Mouse (Mus musculus) heart, adult 2 months (tissue): ENCODE results near the gene Myo15.

Experiments used
- CTCF ChIP-seq: fragments of 200-600 bp; IDR thresholded peaks from 2 replicates; pipeline ENCODE4 v1.8.1; 2022; ENCODE audit warnings: antibody characterized with exemption, mild to moderate bottlenecking, moderate library complexity
- EP300 ChIP-seq: fragments of 200-500 bp; IDR thresholded peaks from 2 replicates; pipeline ENCODE4 v1.6.1; 2011; ENCODE audit warnings: low read depth, low read length, control low read depth; ENCODE audit not compliant: insufficient read depth
- POLR2A ChIP-seq: fragments of 200-500 bp; IDR thresholded peaks from 2 replicates; pipeline ENCODE4 v1.6.1; 2011; ENCODE audit warnings: mild to moderate bottlenecking, low read depth, low read length, control low read depth; ENCODE audit not compliant: insufficient read depth

- no peak for TF ChIP-seq CTCF
- no peak for TF ChIP-seq POLR2A
- TF ChIP-seq EP300 = no peak
Observed at GRCm38 (mm10) chr11:60436618-60437017, 32.5 kb upstream of the Myo15 start.
